Mouse (Mus musculus) neural tube, embryonic 15.5 days (tissue): Measurements from ENCODE around the gene Dock8. TPM values are rescaled to one million over a fixed set of nuclear protein-coding genes. Genes with fewer than 3 reads are reported as not detected.
A peak's percentile ranks its signal among the peaks of the same experiment; 100 is the strongest.

ENCODE experiments used
- ATAC-seq: fragments of 200-750 bp; cut with Nextera tagmentation; 2 replicates; pipeline ENCODE4 v1.8.0; 2017; ENCODE audit warnings: mild to moderate bottlenecking, moderate TSS enrichment, moderate library complexity; ENCODE audit not compliant: low FRiP score
- H3K27ac ChIP-seq: fragments of 300-500 bp; sonication (generic); replicated peaks from 2 replicates; pipeline ENCODE4 v1.5.1; 2015; ENCODE audit warnings: mild to moderate bottlenecking, inconsistent platforms
- H3K27me3 ChIP-seq: fragments of 300-500 bp; sonication (generic); replicated peaks from 2 replicates; pipeline ENCODE4 v1.6.1; 2015; ENCODE audit warnings: inconsistent platforms
- H3K36me3 ChIP-seq: fragments of 300-500 bp; sonication (generic); 2 replicates; pipeline ENCODE4 v1.6.1; 2015; ENCODE audit warnings: inconsistent platforms
- H3K4me1 ChIP-seq: fragments of 300-500 bp; sonication (generic); 2 replicates; pipeline ENCODE4 v1.6.1; 2015; ENCODE audit warnings: inconsistent platforms
- H3K4me2 ChIP-seq: fragments of 300-500 bp; sonication (generic); 2 replicates; pipeline ENCODE4 v1.6.1; 2015; ENCODE audit warnings: inconsistent platforms, mild to moderate bottlenecking, moderate library complexity
- H3K4me3 ChIP-seq: fragments of 300-500 bp; sonication (generic); replicated peaks from 2 replicates; pipeline ENCODE4 v1.5.1; 2015; ENCODE audit warnings: mild to moderate bottlenecking, inconsistent platforms
- H3K9ac ChIP-seq: fragments of 300-500 bp; sonication (generic); replicated peaks from 2 replicates; pipeline ENCODE4 v1.6.1; 2015; ENCODE audit warnings: mild to moderate bottlenecking, inconsistent platforms
- H3K9me3 ChIP-seq: fragments of 300-500 bp; sonication (generic); replicated peaks from 2 replicates; pipeline ENCODE4 v1.6.1; 2016; ENCODE audit warnings: inconsistent platforms
- WGBS: fragments of 180-500 bp; shearing (Covaris S2); methylation state at CpG from one replicate; pipeline ENCODE4 v1.1.7; 2015; ENCODE audit warnings: mixed read lengths; 5-methylcytosine and 5-hydroxymethylcytosine counted together
- polyA plus RNA-seq: library from polyadenylated mRNA; unstranded; fragments of >200 nt; fragmentation: Nextera tagmentation; extraction: Ambion mirVana; gene quantifications from 2 replicates; pipeline ENCODE4 v1.2.1, GENCODE M21; 2015

The Dock8 gene
- polyA plus RNA-seq, 1 experiment from 2014 or later, result 1.2 TPM

GRCm38 (mm10) chr19:25243566-25243965 lies 244.2 kb downstream of the Dock8 start:
- Histone ChIP-seq H3K27ac (no peak overlapping the region), H3K9ac (no peak overlapping the region), H3K36me3 (no peaks in the 10 kb centered on the region), H3K9me3 (no peaks in the 10 kb centered on the region), H3K4me3 (no peak overlapping the region), H3K27me3 (0 out of 2 replicates have a peak, but pooled peaks cover 2% of the 10 kb centered on the region), H3K4me1 (peaks cover 11% of the 10 kb centered on the region; the same call in 1 of the 2 replicates), H3K4me2 (no peak overlapping the region)
- WGBS, result 83% methylated on average over 4 of the region's 4 CpGs
- no peak for ATAC-seq

GRCm38 (mm10) chr19:25246062-25246461 lies 246.7 kb downstream of the Dock8 start:
- Histone ChIP-seq H3K9ac (no peak overlapping the region), H3K4me3 (no peak overlapping the region), H3K9me3 (no peaks in the 10 kb centered on the region), H3K36me3 (no peaks in the 10 kb centered on the region), H3K4me1 (peaks cover 13% of the 10 kb centered on the region), H3K27ac (no peak overlapping the region), H3K27me3 (no peaks in the 10 kb centered on the region), H3K4me2 (no peak overlapping the region)
- 90% methylated on average over 8 of the region's 8 CpGs for WGBS
- ATAC-seq, result no peak

- Histone ChIP-seq H3K4me1 (peaks cover 11% of the 10 kb centered on the region), H3K36me3 (no peaks in the 10 kb centered on the region), H3K27me3 (no peaks in the 10 kb centered on the region), H3K9ac (no peak overlapping the region), H3K4me3 (no peak overlapping the region), H3K9me3 (no peaks in the 10 kb centered on the region), H3K27ac (no peak overlapping the region), H3K4me2 (no peak overlapping the region)
- ATAC-seq, result no peak
- WGBS, result 90% methylated on average over 14 of the region's 14 CpGs
Observed at GRCm38 (mm10) chr19:25247858-25248552, 248.7 kb downstream of the Dock8 start.

- no peaks in the 10 kb centered on the region for H3K36me3 ChIP-seq
- no peaks in the 10 kb centered on the region for H3K9me3 ChIP-seq
- H3K9ac ChIP-seq, result no peak overlapping the region
- peaks cover 11% of the 10 kb centered on the region for H3K4me1 ChIP-seq
- H3K4me2 ChIP-seq, result peak overlapping the region; percentile 47
- no peak overlapping the region for H3K4me3 ChIP-seq
- WGBS, result 13% methylated on average over 13 of the region's 13 CpGs
- no peak for ATAC-seq
- no peaks in the 10 kb centered on the region for H3K27me3 ChIP-seq
- H3K27ac ChIP-seq, result 0 out of 2 replicates have a peak overlapping the region, but pooled peaks have one; percentile 23
Observed at GRCm38 (mm10) chr19:25249230-25249629, 249.9 kb downstream of the Dock8 start.

- H3K27ac ChIP-seq, result no peak overlapping the region
- H3K4me3 ChIP-seq, result no peak overlapping the region
- peaks cover 11% of the 10 kb centered on the region for H3K4me1 ChIP-seq
- no peak for ATAC-seq
- H3K4me2 ChIP-seq, result no peak overlapping the region
- WGBS, result 73% methylated on average over 3 of the region's 3 CpGs
- no peaks in the 10 kb centered on the region for H3K36me3 ChIP-seq
- no peaks in the 10 kb centered on the region for H3K27me3 ChIP-seq
- no peak overlapping the region for H3K9ac ChIP-seq
- no peaks in the 10 kb centered on the region for H3K9me3 ChIP-seq
Observed at GRCm38 (mm10) chr19:25251610-25252140, 252.3 kb downstream of the Dock8 start.

Other genes starting within 250 kb of the Dock8 start
- gene Pgm5, start 137.7 kb upstream of the Dock8 start, polyA plus RNA-seq, result 1.2 and 4.2 TPM in 2 replicates
- gene Gm10053, start 123.8 kb upstream of the Dock8 start, polyA plus RNA-seq, result 322 and 341 TPM in 2 replicates
- gene Foxd4, start 98.3 kb upstream of the Dock8 start, polyA plus RNA-seq, result not detected in 2 replicates
- 16.1 and 16.3 TPM in 2 replicates for gene Cbwd1, start 37.9 kb upstream of the Dock8 start, polyA plus RNA-seq
- gene Kank1, start 237.4 kb downstream of the Dock8 start, polyA plus RNA-seq, result 12.6 and 14.7 TPM in 2 replicates